Mouse (Mus musculus): ENCODE data around the gene Brd7.

DNA sequence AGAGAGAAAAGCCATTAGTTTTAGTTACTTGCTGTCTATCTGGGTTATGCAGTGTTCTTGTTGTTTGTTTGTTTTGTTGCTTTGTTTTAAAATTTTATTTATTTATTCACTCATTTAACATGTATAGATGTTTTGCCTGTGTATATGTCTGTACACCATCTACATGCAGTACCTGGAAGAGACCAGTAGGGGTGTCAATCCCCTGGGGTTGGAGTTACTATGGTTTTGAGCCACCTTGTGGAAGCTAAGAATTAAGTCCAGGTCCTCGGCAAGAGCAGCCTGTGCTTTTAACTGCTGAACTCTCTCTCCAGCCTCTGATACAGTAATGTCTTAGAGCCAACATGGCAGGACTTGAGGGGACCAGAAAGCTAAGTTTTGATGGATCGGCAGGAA, 21.2 kb upstream of the Brd7 start:
- peak; percentile 62 for TF ChIP-seq CTCF (IDR thresholded peaks at IDR 0.05; ENCODE audit: low read depth)
- TF ChIP-seq EP300 (IDR thresholded peaks at IDR 0.05; ENCODE audit: low read depth) = no peak
